Mouse (Mus musculus) bone marrow macrophage, adult 2 months (primary cell): Measurements from ENCODE around the gene Cars2.

Experiments used
- CTCF ChIP-seq: IDR thresholded peaks from 2 replicates; pipeline ENCODE4 v1.5.1; 2012; ENCODE audit warnings: low read depth, mild to moderate bottlenecking, low read length, moderate library complexity
- POLR2A ChIP-seq: IDR thresholded peaks from 2 replicates; pipeline ENCODE4 v1.6.1; 2012; ENCODE audit warnings: mild to moderate bottlenecking, low read depth, low read length, borderline replicate concordance

DNA sequence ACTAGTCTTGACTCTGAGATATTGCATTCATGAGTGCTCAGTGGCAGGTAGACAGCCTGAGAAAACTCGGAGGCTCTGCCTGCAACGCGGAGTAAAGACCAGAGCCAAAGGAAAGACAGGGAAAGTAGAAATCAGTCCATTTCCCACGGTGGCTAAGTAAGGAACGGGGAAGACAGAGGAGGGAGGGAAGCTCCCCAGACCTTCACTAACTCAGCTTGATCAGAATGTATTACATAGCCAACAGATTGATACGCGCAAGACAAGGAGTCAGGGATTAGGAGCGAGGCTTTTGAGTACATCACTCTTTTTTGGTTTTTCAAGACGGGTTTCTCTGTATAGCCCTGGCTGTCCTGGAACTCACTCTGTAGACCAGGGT is 73.4 kb downstream of the Cars2 start:
- TF ChIP-seq CTCF (no peak; the same call in 1 of the 2 replicates), POLR2A (no peak)
